Mouse (Mus musculus): ENCODE data around the gene Lkaaear1.

DNA sequence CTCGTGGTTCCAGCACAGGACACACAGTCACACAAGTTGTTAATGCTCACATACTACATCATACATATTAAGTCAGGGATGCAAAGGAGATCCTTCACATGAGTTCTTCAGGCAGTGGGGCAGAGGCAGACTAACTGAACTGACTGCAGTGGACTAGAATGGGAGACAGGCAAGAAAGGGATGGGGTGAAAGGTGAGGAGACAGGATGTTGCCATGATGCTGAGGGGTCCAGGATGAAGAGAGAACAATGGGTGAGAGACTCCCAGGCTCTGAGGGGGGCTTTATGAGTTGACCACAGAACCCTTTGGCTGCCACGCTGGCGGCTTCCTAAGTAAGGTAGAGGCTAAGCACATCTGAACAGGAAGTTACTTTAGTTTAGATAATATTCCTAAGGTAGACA lies 3.7 kb downstream of the Lkaaear1 start:
- TF ChIP-seq TBP (IDR thresholded peaks at IDR 0.05; ENCODE audit: low read depth, low read length) (no peak), MAZ (IDR thresholded peaks at IDR 0.05; ENCODE audit: low read depth, low read length) (no peak), CTCF (IDR thresholded peaks at IDR 0.05 in 2 of 3, conservative IDR thresholded peaks at IDR 0.05 in 1 of 3; ENCODE audit: control insufficient read depth in 1 of 3, insufficient read depth in 1 of 3, low read depth in 2 of 3, low read length in 3 of 3, poor library complexity in 1 of 3, severe bottlenecking in 1 of 3) (no peak), E2F4 (IDR thresholded peaks at IDR 0.05; ENCODE audit: borderline replicate concordance, low read depth, low read length) (no peak), ZC3H11A (IDR thresholded peaks at IDR 0.05; ENCODE audit: low read depth, low read length) (no peak), EP300 (IDR thresholded peaks at IDR 0.05; ENCODE audit: low read depth in 1 of 2, low read length in 2 of 2) (no peak), POLR2A (IDR thresholded peaks at IDR 0.05; ENCODE audit: control insufficient read depth in 1 of 2, insufficient read depth in 1 of 2, low read depth in 1 of 2, low read length in 2 of 2, poor library complexity in 1 of 2) (no peak), ETS1 (IDR thresholded peaks at IDR 0.05; ENCODE audit: low read depth, low read length) (no peak), UBTF (IDR thresholded peaks at IDR 0.05; ENCODE audit: borderline replicate concordance, insufficient read depth, low read depth, low read length) (no peak), NELFE (IDR thresholded peaks at IDR 0.05; ENCODE audit: low read depth, low read length) (no peak)

All from MEL (cell line).